14 mouse cellular contexts compared by ENCODE assay signal in genomic region chr5:125491107-125491506, GRCm38 (mm10). TPM values are rescaled to one million over a fixed set of nuclear protein-coding genes. Genes with fewer than 3 reads are reported as not detected.
DNase-seq lines count a peak whose midpoint lies in the region; ATAC-seq and TF ChIP-seq lines count a peak whose summit lies in the region.
"Had no signal": no experiment of that assay in that cellular context is flagged by ENCODE, and none has a peak within 500 bp of the region (broad histone marks: within the 10 kb centered on the region; RNA-seq: fewer than 3 reads in every experiment).

No protein-coding gene starts in this region.

- H3K9me3 ChIP-seq in heart, embryonic 12.5 days (replicated peaks): no peaks in the 10 kb centered on the region
- no peaks in the 10 kb centered on the region for H3K9me3 ChIP-seq in hindbrain, embryonic 11.5 days (ENCODE audit: control insufficient read depth, low read length)
- no peaks in the 10 kb centered on the region for H3K9me3 ChIP-seq in forebrain, embryonic 10.5 days
- H3K9me3 ChIP-seq: midbrain, embryonic 12.5 days; neural tube, embryonic 13.5 days had no signal

- peak overlapping the region; percentile 65 for H3K27ac ChIP-seq in heart, adult 2 months
- H3K27ac ChIP-seq in heart, embryonic 12.5 days (ENCODE audit: poor library complexity, severe bottlenecking): no peak overlapping the region
- H3K27ac ChIP-seq in hindbrain, embryonic 11.5 days (ENCODE audit: low read depth, low read length): peak overlapping the region; percentile 30; the same call in 1 of the 2 replicates
- no peak overlapping the region for H3K27ac ChIP-seq in forebrain, embryonic 10.5 days
- H3K27ac ChIP-seq: midbrain, embryonic 12.5 days; neural tube, embryonic 13.5 days had no signal

- H3K4me2 ChIP-seq in heart, embryonic 12.5 days: no peak overlapping the region
- no peak overlapping the region for H3K4me2 ChIP-seq in hindbrain, embryonic 11.5 days (replicated peaks; ENCODE audit: low read depth, low read length)
- H3K4me2 ChIP-seq: liver, embryonic 11.5 days; midbrain, embryonic 12.5 days; neural tube, embryonic 13.5 days had no signal

- no peaks in the 10 kb centered on the region for H3K4me1 ChIP-seq in heart, adult 2 months (ENCODE audit: control insufficient read depth, insufficient read depth, low read length)
- H3K4me1 ChIP-seq in heart, embryonic 12.5 days (replicated peaks): peaks cover 5% of the 10 kb centered on the region; the same call in 1 of the 2 replicates
- peaks cover 2% of the 10 kb centered on the region; the same call in 1 of the 2 replicates for H3K4me1 ChIP-seq in hindbrain, embryonic 11.5 days (replicated peaks; ENCODE audit: control insufficient read depth, insufficient read depth, low read length)
- H3K4me1 ChIP-seq in forebrain, embryonic 10.5 days: peaks cover 13% of the 10 kb centered on the region

- TF ChIP-seq POLR2A in heart, adult 2 months (IDR thresholded peaks at IDR 0.05; ENCODE audit: insufficient read depth, low read depth, low read length): no peak

- intact Hi-C loops in heart, adult 2 months (cut with DNase I): no loop called here

- no peaks in the 10 kb centered on the region for H3K79me2 ChIP-seq in heart, adult 2 months (replicated peaks; ENCODE audit: control insufficient read depth, insufficient read depth, low read length)

- 66% methylated on average over 10 of the region's 10 CpGs for WGBS in heart, adult 2 months
- WGBS in heart, embryonic 12.5 days: 84% methylated on average over 10 of the region's 10 CpGs
- WGBS in hindbrain, embryonic 11.5 days: 93% methylated on average over 10 of the region's 10 CpGs
- WGBS in forebrain, embryonic 10.5 days: 92% methylated on average over 10 of the region's 10 CpGs

- no peaks in the 10 kb centered on the region for H3K36me3 ChIP-seq in heart, adult 2 months (ENCODE audit: control insufficient read depth, insufficient read depth, low read length)
- peaks cover 47% of the 10 kb centered on the region for H3K36me3 ChIP-seq in heart, embryonic 12.5 days
- H3K36me3 ChIP-seq in hindbrain, embryonic 11.5 days (ENCODE audit: control insufficient read depth, insufficient read depth, low read length): 0 out of 2 replicates have a peak, but pooled peaks cover 8% of the 10 kb centered on the region
- H3K36me3 ChIP-seq in forebrain, embryonic 10.5 days (replicated peaks): peaks cover 90% of the 10 kb centered on the region

- no peak overlapping the region for H3K4me3 ChIP-seq in heart, adult 2 months
- H3K4me3 ChIP-seq in heart, embryonic 12.5 days: no peak overlapping the region
- H3K4me3 ChIP-seq in hindbrain, embryonic 11.5 days (ENCODE audit: low read depth, low read length): no peak overlapping the region
- H3K4me3 ChIP-seq in forebrain, embryonic 10.5 days: no peak overlapping the region
- H3K4me3 ChIP-seq: midbrain, embryonic 12.5 days; neural tube, embryonic 13.5 days had no signal

- ATAC-seq in heart, embryonic 12.5 days (ENCODE audit: insufficient number of reproducible peaks, low FRiP score): no peak
- no peak for ATAC-seq in hindbrain, embryonic 11.5 days (ENCODE audit: low FRiP score)
- no peak for ATAC-seq in megakaryocyte, adult 5-6 weeks (ENCODE audit: poor library complexity, severe bottlenecking)

- H3K9ac ChIP-seq in heart, adult 2 months (ENCODE audit: low read depth, low read length): no peak overlapping the region
- H3K9ac ChIP-seq in heart, embryonic 12.5 days: no peak overlapping the region
- no peak overlapping the region for H3K9ac ChIP-seq in hindbrain, embryonic 11.5 days (ENCODE audit: low read depth, low read length)
- H3K9ac ChIP-seq: midbrain, embryonic 12.5 days; neural tube, embryonic 13.5 days had no signal

- TF ChIP-seq EP300 in heart, adult 2 months (IDR thresholded peaks at IDR 0.05; ENCODE audit: insufficient read depth, low read depth, low read length): no peak

- DNase-seq in heart, adult 2 months: peak; percentile 51 to 77
- DNase-seq in cerebellum, adult 11-12 months: peak; percentile 83
- peak; percentile 64 to 72 for DNase-seq in cerebellum, postnatal 36 days
- no peak for DNase-seq in hindbrain, embryonic 11.5 days (ENCODE audit: low spot score)
- DNase-seq in forebrain, embryonic 10.5 days (ENCODE audit: extremely low spot score, low spot score): no peak
- DNase-seq in frontal cortex, postnatal 10 days (ENCODE audit: low spot score in 2 of 2): no peak
- DNase-seq: lung, postnatal 10 days; right cerebral cortex, adult 18-20 months had no signal

- TF ChIP-seq CTCF in heart, adult 2 months (IDR thresholded peaks at IDR 0.05): no peak

- H3K27me3 ChIP-seq in heart, adult 2 months (ENCODE audit: control insufficient read depth, insufficient read depth, low read length): no peaks in the 10 kb centered on the region
- H3K27me3 ChIP-seq in heart, embryonic 12.5 days (replicated peaks): no peaks in the 10 kb centered on the region
- no peaks in the 10 kb centered on the region for H3K27me3 ChIP-seq in hindbrain, embryonic 11.5 days (ENCODE audit: control insufficient read depth, insufficient read depth, low read length)
- no peaks in the 10 kb centered on the region for H3K27me3 ChIP-seq in forebrain, embryonic 10.5 days (ENCODE audit: poor library complexity, severe bottlenecking)
- H3K27me3 ChIP-seq: midbrain, embryonic 12.5 days; neural tube, embryonic 13.5 days had no signal

RNA-seq across cellular contexts. Expression of gene Aacs, which starts 15.5 kb away (rescaled TPM):
- total RNA-seq in heart, adult 2 months (2021): 1 to 10 TPM; 3.3 to 3.9 TPM
- polyA plus RNA-seq in heart, adult 2 months (2012; rRNA removed): 9.8 and 17.7 TPM in 2 replicates
- polyA plus RNA-seq in heart, embryonic 12.5 days (2016; fragmentation: Nextera tagmentation; extraction: Ambion mirVana): 16.1 and 17.2 TPM in 2 replicates
- 48.6 and 50.1 TPM in 2 replicates for polyA plus RNA-seq in hindbrain, embryonic 11.5 days (2014; fragmentation: Nextera tagmentation; extraction: Ambion mirVana)
- polyA plus RNA-seq in forebrain, embryonic 10.5 days (2016; fragmentation: Nextera tagmentation; extraction: Ambion mirVana): 58.5 and 58.6 TPM in 2 replicates
- total RNA-seq in megakaryocyte, adult 5-6 weeks (2015): 6.5 and 6.7 TPM in 2 replicates
- 17.0 and 19.7 TPM in 2 replicates for total RNA-seq in megakaryocyte, adult 5-6 weeks (2017)

RNA-seq across cellular contexts. Expression of gene Tmem132b, which starts 40.5 kb away (rescaled TPM):
- not detected for total RNA-seq in heart, adult 2 months (2021)
- polyA plus RNA-seq in heart, adult 2 months (2012; rRNA removed): not detected in 2 replicates
- not detected in 2 replicates for polyA plus RNA-seq in heart, embryonic 12.5 days (2016; fragmentation: Nextera tagmentation; extraction: Ambion mirVana)
- polyA plus RNA-seq in hindbrain, embryonic 11.5 days (2014; fragmentation: Nextera tagmentation; extraction: Ambion mirVana): 0.70 and 0.74 TPM in 2 replicates
- 0.20 and 0.27 TPM in 2 replicates for polyA plus RNA-seq in forebrain, embryonic 10.5 days (2016; fragmentation: Nextera tagmentation; extraction: Ambion mirVana)
- not detected in 2 replicates for total RNA-seq in megakaryocyte, adult 5-6 weeks (2015)
- 0.07 and 0.28 TPM in 2 replicates for total RNA-seq in megakaryocyte, adult 5-6 weeks (2017)
- polyA plus RNA-seq: heart, embryonic 16.5 days had no signal

RNA-seq across cellular contexts. Expression of gene Bri3bp, which starts 49.7 kb away (rescaled TPM):
- 10 to 100 TPM; 52.2 to 52.4 TPM for total RNA-seq in heart, adult 2 months (2021)
- 31.4 and 31.5 TPM in 2 replicates for polyA plus RNA-seq in heart, adult 2 months (2012; rRNA removed)
- 41.8 and 49.3 TPM in 2 replicates for polyA plus RNA-seq in heart, embryonic 12.5 days (2016; fragmentation: Nextera tagmentation; extraction: Ambion mirVana)
- polyA plus RNA-seq in hindbrain, embryonic 11.5 days (2014; fragmentation: Nextera tagmentation; extraction: Ambion mirVana): 30.1 and 30.8 TPM in 2 replicates
- polyA plus RNA-seq in forebrain, embryonic 10.5 days (2016; fragmentation: Nextera tagmentation; extraction: Ambion mirVana): 56.5 and 57.6 TPM in 2 replicates
- 46.8 and 49.2 TPM in 2 replicates for total RNA-seq in megakaryocyte, adult 5-6 weeks (2015)
- 19.7 and 26.3 TPM in 2 replicates for total RNA-seq in megakaryocyte, adult 5-6 weeks (2017)

RNA-seq across cellular contexts. Expression of gene Dhx37, which starts 57.2 kb away (rescaled TPM):
- total RNA-seq in heart, adult 2 months (2021): 10 to 100 TPM; 11.1 to 12.4 TPM
- 14.8 and 15.7 TPM in 2 replicates for polyA plus RNA-seq in heart, adult 2 months (2012; rRNA removed)
- 11.0 and 11.4 TPM in 2 replicates for polyA plus RNA-seq in heart, embryonic 12.5 days (2016; fragmentation: Nextera tagmentation; extraction: Ambion mirVana)
- polyA plus RNA-seq in hindbrain, embryonic 11.5 days (2014; fragmentation: Nextera tagmentation; extraction: Ambion mirVana): 10.4 and 12.5 TPM in 2 replicates
- 21.4 and 22.2 TPM in 2 replicates for polyA plus RNA-seq in forebrain, embryonic 10.5 days (2016; fragmentation: Nextera tagmentation; extraction: Ambion mirVana)
- 6.6 and 13.9 TPM in 2 replicates for total RNA-seq in megakaryocyte, adult 5-6 weeks (2015)
- 15.7 and 29.0 TPM in 2 replicates for total RNA-seq in megakaryocyte, adult 5-6 weeks (2017)

Comparison
In these comparisons a context has a peak if more than half of its experiments do, and no peak if none do; other contexts are left out.
1. H3K27ac ChIP-seq: peak in heart, adult 2 months (single experiment) and hindbrain, embryonic 11.5 days (single experiment); none in heart, embryonic 12.5 days (single experiment) and forebrain, embryonic 10.5 days (single experiment).
2. DNase-seq: peak in heart, adult 2 months (2 of 2), cerebellum, adult 11-12 months (single experiment) and cerebellum, postnatal 36 days (2 of 2); none in hindbrain, embryonic 11.5 days (single experiment), forebrain, embryonic 10.5 days (single experiment) and frontal cortex, postnatal 10 days (0 of 2).